Mouse (Mus musculus): ENCODE data around the gene Rsf1.

- TF ChIP-seq POLR2A (IDR thresholded peaks at IDR 0.05; ENCODE audit: insufficient read depth, low read depth, low read length) (no peak), CTCF (IDR thresholded peaks at IDR 0.05) (no peak)
These were observed 44.2 kb upstream of the Rsf1 start for GRCm38 (mm10) chr7:97535531-97535930.

Measured in heart, adult 2 months (tissue).